Mouse (Mus musculus) embryonic facial prominence, embryonic 15.5 days (tissue): ENCODE measurements around the gene Soat2. TPM values are rescaled to one million over a fixed set of nuclear protein-coding genes. Genes with fewer than 3 reads are reported as not detected.

Experiments
- ATAC-seq: fragments of 200-750 bp; cut with Nextera tagmentation; 2 replicates; pipeline ENCODE4 v1.8.0; 2017; ENCODE audit warnings: low read depth, moderate TSS enrichment; ENCODE audit not compliant: insufficient number of reproducible peaks, low FRiP score, low TSS enrichment
- H3K27ac ChIP-seq: fragments of 300-500 bp; sonication (generic); replicated peaks from 2 replicates; pipeline ENCODE4 v1.5.1; 2015; ENCODE audit warnings: mild to moderate bottlenecking, inconsistent platforms
- H3K27me3 ChIP-seq: fragments of 300-500 bp; sonication (generic); 2 replicates; pipeline ENCODE4 v1.6.1; 2015; ENCODE audit warnings: inconsistent platforms
- H3K36me3 ChIP-seq: fragments of 300-500 bp; sonication (generic); 2 replicates; pipeline ENCODE4 v1.6.1; 2015; ENCODE audit warnings: mild to moderate bottlenecking, inconsistent platforms
- H3K4me1 ChIP-seq: fragments of 300-500 bp; sonication (generic); 2 replicates; pipeline ENCODE4 v1.6.1; 2015; ENCODE audit warnings: inconsistent platforms
- H3K4me2 ChIP-seq: fragments of 300-500 bp; sonication (generic); replicated peaks from 2 replicates; pipeline ENCODE4 v1.6.1; 2015; ENCODE audit warnings: mild to moderate bottlenecking, inconsistent platforms
- H3K4me3 ChIP-seq: fragments of 300-500 bp; sonication (generic); replicated peaks from 2 replicates; pipeline ENCODE4 v1.5.1; 2015; ENCODE audit warnings: mild to moderate bottlenecking, inconsistent platforms
- H3K9ac ChIP-seq: fragments of 300-500 bp; sonication (generic); 2 replicates; pipeline ENCODE4 v1.6.1; 2015; ENCODE audit warnings: inconsistent platforms
- H3K9me3 ChIP-seq: fragments of 300-500 bp; sonication (generic); replicated peaks from 2 replicates; pipeline ENCODE4 v1.6.1; 2016; ENCODE audit warnings: inconsistent platforms
- WGBS: fragments of 180-500 bp; shearing (Covaris S2); methylation state at CpG from one replicate; pipeline ENCODE4 v1.1.7; 2015; 5-methylcytosine and 5-hydroxymethylcytosine counted together
- polyA plus RNA-seq: library from polyadenylated mRNA; unstranded; fragments of >200 nt; fragmentation: Nextera tagmentation; extraction: Ambion mirVana; gene quantifications from 2 replicates; pipeline ENCODE4 v1.2.1, GENCODE M21; 2015

Gene Soat2
- polyA plus RNA-seq, 1 experiment from 2014 or later: 0.21 TPM

DNA sequence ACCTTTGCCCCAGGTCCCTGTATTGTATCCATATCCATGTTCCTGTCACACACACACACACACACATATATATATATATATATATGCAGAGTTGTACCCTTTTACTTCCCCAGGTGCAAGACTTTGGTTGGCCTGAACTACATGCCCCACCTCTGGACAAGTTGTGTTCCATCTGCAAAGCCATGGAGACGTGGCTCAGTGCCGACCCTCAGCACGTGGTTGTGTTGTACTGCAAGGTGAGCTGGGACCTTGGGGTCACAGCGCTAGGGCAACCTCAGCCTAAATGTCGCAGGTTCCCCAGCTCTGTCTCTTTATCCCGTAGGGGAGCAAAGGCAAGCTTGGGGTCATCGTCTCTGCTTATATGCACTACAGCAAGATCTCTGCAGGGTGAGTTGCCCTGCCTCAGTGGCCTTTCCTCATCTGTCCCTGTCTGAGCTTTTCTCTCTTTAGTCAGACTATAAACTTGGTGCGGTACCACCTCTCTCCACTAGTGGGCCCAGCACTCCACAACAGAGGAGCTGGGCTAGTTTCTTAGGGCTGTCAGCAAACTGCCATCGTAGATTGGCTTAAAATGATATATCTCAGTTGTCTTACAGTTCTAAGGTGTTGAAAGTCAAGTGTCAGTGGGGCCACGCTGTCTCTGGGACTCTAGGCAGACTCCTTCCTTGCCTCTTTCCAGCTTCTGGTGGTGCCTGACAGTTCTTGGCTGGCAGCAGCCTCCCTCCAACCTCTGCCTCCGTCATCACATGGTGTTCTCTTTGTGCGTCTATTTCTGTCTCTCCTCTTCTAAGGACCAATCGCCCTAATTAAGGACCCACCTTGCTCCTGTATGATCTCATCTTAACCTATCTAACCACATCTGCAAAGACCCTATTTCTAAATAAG is 42.4 kb upstream of the Soat2 start:
- H3K36me3 ChIP-seq: peaks cover 72% of the 10 kb centered on the region
- ATAC-seq: no peak
- no peaks in the 10 kb centered on the region for H3K9me3 ChIP-seq
- 43% methylated on average over 13 of the region's 13 CpGs for WGBS
- H3K9ac ChIP-seq: no peak overlapping the region
- peak overlapping the region; percentile 31; the same call in 1 of the 2 replicates for H3K27ac ChIP-seq
- peaks cover 66% of the 10 kb centered on the region for H3K4me1 ChIP-seq
- no peaks in the 10 kb centered on the region for H3K27me3 ChIP-seq
- peak overlapping the region; percentile 41; the same call in 1 of the 2 replicates for H3K4me2 ChIP-seq
- H3K4me3 ChIP-seq: no peak overlapping the region

DNA sequence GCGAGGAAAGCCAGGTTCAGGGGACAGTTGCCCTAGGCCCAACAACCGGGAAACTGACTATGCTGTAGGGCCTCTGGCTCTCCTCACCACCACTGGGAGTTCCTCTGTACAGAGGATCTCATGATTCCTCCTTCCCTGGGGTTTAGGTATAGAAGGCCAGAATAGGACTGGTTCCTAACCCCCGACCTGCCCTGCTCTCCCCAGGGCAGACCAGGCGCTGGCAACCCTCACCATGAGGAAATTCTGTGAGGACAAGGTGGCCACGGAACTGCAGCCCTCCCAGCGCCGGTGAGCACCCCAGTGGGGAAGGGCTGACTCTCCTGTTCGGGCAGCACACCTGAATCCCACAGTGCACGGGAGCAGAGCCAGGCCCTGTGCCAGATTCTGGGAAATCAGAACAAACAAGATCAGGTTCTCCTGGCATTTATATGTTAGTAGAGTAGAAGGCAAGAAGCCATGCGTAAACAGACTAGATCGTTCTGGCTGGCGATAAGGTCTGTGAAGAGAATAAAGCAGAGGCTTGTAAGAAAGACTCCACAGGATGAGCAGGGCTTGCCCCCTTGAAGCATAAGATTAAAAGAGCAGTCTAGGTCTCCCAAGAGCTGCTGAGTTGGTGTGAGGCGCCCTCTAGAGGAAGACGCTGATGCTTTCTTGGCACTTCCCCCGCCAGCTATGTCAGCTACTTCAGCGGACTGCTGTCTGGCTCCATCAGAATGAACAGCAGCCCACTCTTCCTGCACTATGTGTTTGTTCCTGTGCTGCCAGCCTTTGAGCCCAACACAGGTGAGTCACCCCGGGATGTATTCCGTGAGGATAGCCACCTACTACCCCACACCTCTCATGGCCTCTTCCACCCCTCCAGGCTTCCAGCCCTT is 41.4 kb upstream of the Soat2 start:
- Histone ChIP-seq H3K9ac (0 out of 2 replicates have a peak overlapping the region, but pooled peaks have one; percentile 6), H3K27me3 (no peaks in the 10 kb centered on the region), H3K4me3 (no peak overlapping the region), H3K4me2 (no peak overlapping the region), H3K27ac (peak overlapping the region; percentile 31; the same call in 1 of the 2 replicates), H3K9me3 (no peaks in the 10 kb centered on the region), H3K4me1 (peaks cover 60% of the 10 kb centered on the region), H3K36me3 (peaks cover 81% of the 10 kb centered on the region)
- 0 out of 2 replicates have a peak, but pooled peaks have one; percentile 4 for ATAC-seq
- 45% methylated on average over 18 of the region's 18 CpGs for WGBS

DNA sequence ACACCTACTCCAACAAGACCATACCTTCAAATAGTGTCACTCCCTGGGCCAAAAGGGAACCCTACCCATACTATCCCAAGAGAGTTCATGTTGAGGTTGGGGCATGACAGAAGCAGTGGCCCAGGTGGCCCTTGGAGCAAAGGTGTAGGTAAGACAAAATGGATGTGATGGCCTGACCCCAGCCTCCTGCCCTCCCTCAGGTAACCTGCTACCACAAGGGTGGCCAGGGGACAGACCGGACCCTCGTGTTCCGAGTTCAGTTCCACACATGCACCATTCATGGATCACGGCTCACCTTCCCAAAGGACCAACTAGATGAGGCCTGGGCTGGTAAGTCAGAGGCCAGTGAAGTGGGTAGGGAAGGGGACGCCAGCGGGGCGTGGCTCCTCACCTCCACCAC is 40.1 kb upstream of the Soat2 start:
- no peak overlapping the region for H3K4me2 ChIP-seq
- H3K36me3 ChIP-seq: peaks cover 94% of the 10 kb centered on the region
- WGBS: 95% methylated on average over 7 of the region's 7 CpGs

DNA sequence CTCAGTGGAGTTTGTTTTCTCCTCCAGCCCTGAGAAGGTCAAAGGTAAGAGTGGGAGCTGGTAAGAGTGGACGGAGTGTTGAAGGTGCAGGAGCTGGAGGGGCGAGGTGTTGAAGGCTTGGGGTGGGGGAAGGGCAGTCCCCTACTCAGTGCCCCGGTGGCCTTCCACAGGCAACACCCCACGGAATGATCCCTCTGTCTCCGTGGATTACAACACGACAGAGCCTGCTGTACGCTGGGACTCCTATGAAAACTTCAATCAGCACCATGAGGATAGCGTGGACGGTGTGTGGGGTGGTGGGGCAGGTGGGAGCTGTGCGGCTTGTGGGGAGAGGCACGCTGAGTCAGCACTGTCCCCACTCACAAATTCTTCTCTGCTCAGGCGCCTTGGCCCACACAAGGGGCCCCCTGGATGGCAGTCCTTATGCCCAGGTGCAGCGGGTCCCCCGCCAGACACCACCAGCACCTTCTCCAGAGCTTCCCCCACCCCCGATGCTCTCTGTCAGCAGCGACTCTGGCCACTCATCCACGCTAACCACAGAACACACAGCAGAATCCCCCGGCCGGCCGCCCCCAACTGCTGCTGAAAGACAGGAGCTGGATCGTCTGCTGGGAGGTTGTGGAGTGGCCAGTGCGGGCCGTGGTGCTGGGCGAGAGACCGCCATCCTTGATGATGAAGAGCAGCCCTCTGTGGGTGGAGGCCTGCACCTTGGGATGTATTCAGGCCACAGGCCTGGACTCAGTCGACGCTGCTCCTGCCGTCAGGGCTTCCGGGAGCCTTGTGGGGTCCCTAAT is 39.4 kb upstream of the Soat2 start:
- WGBS: 81% methylated on average over 29 of the region's 29 CpGs
- no peaks in the 10 kb centered on the region for H3K9me3 ChIP-seq
- no peaks in the 10 kb centered on the region for H3K27me3 ChIP-seq
- H3K4me3 ChIP-seq: no peak overlapping the region
- no peak overlapping the region for H3K27ac ChIP-seq
- H3K4me2 ChIP-seq: no peak overlapping the region
- no peak overlapping the region for H3K9ac ChIP-seq
- peaks cover 96% of the 10 kb centered on the region for H3K36me3 ChIP-seq
- H3K4me1 ChIP-seq: peaks cover 43% of the 10 kb centered on the region
- no peak for ATAC-seq

More for the DNA sequence above, 40.1 kb upstream of the Soat2 start:
- no peaks in the 10 kb centered on the region for H3K9me3 ChIP-seq
- H3K9ac ChIP-seq: no peak overlapping the region
- no peaks in the 10 kb centered on the region for H3K27me3 ChIP-seq
- peaks cover 46% of the 10 kb centered on the region for H3K4me1 ChIP-seq
- no peak overlapping the region for H3K4me3 ChIP-seq
- ATAC-seq: no peak
- no peak overlapping the region for H3K27ac ChIP-seq

DNA sequence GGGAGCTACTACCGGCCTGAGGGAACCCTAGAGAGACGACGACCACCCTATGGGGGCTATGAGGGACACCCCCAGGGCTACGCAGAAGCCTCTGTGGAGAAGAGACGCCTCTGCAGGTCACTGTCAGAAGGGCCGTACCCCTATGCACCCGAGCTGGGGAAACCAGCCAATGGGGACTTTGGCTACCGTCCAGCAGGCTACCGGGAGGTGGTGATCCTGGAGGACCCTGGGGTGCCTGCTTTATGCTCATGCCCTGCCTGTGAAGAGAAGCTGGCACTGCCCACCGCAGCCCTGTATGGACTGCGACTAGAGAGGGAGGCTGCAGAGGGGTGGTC is 38.9 kb upstream of the Soat2 start:
- Histone ChIP-seq H3K4me3 (no peak overlapping the region), H3K27me3 (no peaks in the 10 kb centered on the region), H3K9me3 (no peaks in the 10 kb centered on the region), H3K27ac (no peak overlapping the region), H3K36me3 (peaks cover 97% of the 10 kb centered on the region), H3K4me1 (peaks cover 42% of the 10 kb centered on the region), H3K9ac (no peak overlapping the region), H3K4me2 (no peak overlapping the region)
- 79% methylated on average over 11 of the region's 11 CpGs for WGBS
- ATAC-seq: no peak

DNA sequence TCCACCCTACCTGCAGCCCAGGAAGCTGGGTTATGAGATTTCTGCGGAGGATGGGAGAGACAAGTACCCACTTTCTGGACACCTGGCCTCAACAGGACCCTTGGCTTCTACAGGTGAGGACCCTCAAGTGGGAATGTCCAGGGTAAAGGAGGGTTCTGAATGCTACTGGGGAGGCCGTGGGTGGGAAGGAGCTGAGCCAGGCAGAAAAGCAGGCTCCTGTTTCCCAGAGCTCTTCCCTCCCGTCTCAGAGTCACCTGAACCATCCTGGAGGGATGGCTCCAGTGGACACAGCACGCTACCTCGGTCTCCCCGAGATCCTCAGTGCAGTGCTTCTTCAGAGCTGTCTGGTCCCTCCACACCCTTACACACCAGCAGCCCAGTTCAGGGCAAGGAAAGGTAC is 38.1 kb upstream of the Soat2 start:
- Histone ChIP-seq H3K27me3 (no peaks in the 10 kb centered on the region), H3K4me1 (peaks cover 42% of the 10 kb centered on the region), H3K36me3 (peaks cover 97% of the 10 kb centered on the region), H3K9me3 (no peaks in the 10 kb centered on the region), H3K27ac (no peak overlapping the region), H3K4me3 (no peak overlapping the region), H3K9ac (no peak overlapping the region), H3K4me2 (no peak overlapping the region)
- 90% methylated on average over 6 of the region's 6 CpGs for WGBS
- no peak for ATAC-seq

DNA sequence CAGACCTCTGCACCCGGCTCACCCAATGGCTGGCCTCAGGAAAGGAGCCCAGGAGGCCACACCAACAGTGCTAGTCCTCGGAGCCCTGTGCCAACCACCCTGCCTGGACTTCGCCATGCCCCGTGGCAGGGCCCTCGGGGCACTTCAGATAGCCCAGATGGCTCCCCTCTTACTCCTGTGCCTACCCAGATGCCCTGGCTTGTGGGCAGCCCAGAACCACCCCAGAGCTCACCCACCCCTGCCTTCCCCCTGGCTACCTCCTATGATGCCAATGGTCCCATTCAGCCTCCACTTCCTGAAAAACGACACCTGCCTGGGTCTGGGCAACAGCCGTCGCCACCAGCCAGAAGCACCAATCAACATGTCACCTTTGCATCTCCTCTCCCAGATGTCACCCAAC is 37.5 kb upstream of the Soat2 start:
- Histone ChIP-seq H3K4me2 (no peak overlapping the region), H3K27me3 (no peaks in the 10 kb centered on the region), H3K36me3 (peaks cover 98% of the 10 kb centered on the region), H3K4me1 (peaks cover 43% of the 10 kb centered on the region), H3K9ac (no peak overlapping the region), H3K9me3 (no peaks in the 10 kb centered on the region), H3K27ac (no peak overlapping the region), H3K4me3 (no peak overlapping the region)
- 74% methylated on average over 8 of the region's 8 CpGs for WGBS
- ATAC-seq: no peak

DNA sequence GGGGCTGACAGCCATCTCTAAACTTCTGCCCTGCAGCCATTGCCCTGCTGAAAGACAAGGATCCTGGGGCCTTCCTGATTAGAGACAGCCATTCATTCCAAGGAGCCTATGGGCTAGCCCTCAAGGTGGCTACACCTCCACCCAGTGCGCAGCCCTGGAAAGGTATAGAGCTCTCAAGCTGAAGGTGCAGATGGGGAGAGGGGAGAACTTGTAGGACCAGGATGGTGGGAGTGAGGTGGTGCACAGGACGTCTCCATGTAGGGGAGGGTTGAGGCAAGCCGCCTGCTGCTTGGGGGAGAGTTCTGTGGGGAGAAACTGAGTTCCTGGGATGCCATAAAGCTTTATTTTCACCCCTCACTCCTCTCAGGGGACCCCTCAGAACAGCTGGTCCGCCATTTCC is 36.7 kb upstream of the Soat2 start:
- Histone ChIP-seq H3K27ac (no peak overlapping the region), H3K36me3 (peaks cover 97% of the 10 kb centered on the region), H3K4me2 (no peak overlapping the region), H3K4me1 (peaks cover 42% of the 10 kb centered on the region), H3K9me3 (no peaks in the 10 kb centered on the region), H3K27me3 (no peaks in the 10 kb centered on the region), H3K9ac (no peak overlapping the region), H3K4me3 (no peak overlapping the region)
- no peak for ATAC-seq
- 75% methylated on average over 4 of the region's 4 CpGs for WGBS

DNA sequence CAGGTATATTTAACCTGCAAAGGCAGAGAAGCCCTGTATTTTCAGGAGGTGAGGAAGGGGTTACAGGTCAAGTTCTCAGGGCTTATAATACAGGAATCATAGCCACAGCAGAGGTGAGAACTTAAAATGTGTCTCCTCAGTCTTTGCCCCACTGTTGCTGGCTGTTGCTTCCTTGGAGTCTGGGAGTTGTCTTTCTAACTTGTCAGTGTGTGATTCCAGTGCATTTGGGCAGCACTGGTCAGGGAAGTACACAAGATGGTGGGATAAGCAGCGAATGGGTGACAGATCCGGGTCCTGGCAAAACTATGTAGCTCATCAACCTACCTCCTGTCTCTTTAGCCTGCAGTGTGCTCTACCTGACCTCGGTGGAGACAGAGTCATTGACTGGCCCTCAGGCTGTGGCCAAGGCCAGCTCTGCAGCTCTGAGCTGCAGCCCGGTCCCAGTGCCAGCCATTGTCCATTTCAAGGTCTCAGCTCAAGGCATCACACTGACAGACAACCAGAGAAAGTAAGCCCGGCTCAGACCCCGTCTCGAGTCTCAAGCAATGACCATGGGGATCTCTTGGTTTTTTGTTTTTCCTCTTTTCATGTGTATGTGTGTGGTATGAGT is 35.6 kb upstream of the Soat2 start:
- no peaks in the 10 kb centered on the region for H3K27me3 ChIP-seq

DNA sequence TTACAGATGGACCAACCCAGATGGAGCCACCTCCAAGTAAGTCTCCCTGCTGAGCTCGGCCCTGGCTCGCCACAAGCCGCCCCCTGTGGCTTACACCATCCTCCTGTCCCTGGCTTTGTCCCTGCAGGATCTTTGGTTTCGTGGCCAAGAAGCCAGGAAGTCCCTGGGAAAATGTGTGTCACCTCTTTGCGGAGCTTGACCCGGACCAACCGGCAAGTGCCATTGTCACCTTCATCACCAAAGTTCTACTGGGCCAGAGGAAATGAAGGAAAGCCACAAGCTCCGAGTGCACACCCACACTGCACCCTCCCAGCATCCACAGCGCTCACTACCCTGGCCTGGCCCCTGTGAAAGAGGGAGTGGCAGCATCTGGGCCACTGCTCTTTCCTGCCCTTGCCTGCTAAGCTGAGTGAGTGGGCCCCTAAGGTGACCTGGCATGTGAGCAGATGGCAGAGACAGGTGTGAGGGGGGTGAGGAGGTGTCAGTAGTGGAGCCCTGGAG is 34.5 kb upstream of the Soat2 start:
- Histone ChIP-seq H3K27ac (peak overlapping the region; percentile 60), H3K4me2 (no peak overlapping the region), H3K9ac (no peak overlapping the region), H3K4me3 (no peak overlapping the region), H3K4me1 (peaks cover 47% of the 10 kb centered on the region), H3K27me3 (no peaks in the 10 kb centered on the region), H3K36me3 (peaks cover 83% of the 10 kb centered on the region), H3K9me3 (no peaks in the 10 kb centered on the region)
- no peak for ATAC-seq
- WGBS: 74% methylated on average over 9 of the region's 9 CpGs

More for the DNA sequence above, 35.6 kb upstream of the Soat2 start:
- Histone ChIP-seq H3K9ac (no peak overlapping the region), H3K36me3 (peaks cover 90% of the 10 kb centered on the region), H3K4me3 (no peak overlapping the region), H3K9me3 (no peaks in the 10 kb centered on the region), H3K4me1 (peaks cover 37% of the 10 kb centered on the region), H3K27ac (no peak overlapping the region), H3K4me2 (no peak overlapping the region)
- WGBS: 83% methylated on average over 7 of the region's 7 CpGs
- no peak for ATAC-seq
